Mouse (Mus musculus): ENCODE data around the gene Midn. TPM values are rescaled to one million over a fixed set of nuclear protein-coding genes. Genes with fewer than 3 reads are reported as not detected.
A peak's percentile ranks its signal among the peaks of the same experiment; 100 is the strongest.

Midn gene
- polyA plus RNA-seq, 1 experiment from 2014 or later: 8.8 TPM

DNA sequence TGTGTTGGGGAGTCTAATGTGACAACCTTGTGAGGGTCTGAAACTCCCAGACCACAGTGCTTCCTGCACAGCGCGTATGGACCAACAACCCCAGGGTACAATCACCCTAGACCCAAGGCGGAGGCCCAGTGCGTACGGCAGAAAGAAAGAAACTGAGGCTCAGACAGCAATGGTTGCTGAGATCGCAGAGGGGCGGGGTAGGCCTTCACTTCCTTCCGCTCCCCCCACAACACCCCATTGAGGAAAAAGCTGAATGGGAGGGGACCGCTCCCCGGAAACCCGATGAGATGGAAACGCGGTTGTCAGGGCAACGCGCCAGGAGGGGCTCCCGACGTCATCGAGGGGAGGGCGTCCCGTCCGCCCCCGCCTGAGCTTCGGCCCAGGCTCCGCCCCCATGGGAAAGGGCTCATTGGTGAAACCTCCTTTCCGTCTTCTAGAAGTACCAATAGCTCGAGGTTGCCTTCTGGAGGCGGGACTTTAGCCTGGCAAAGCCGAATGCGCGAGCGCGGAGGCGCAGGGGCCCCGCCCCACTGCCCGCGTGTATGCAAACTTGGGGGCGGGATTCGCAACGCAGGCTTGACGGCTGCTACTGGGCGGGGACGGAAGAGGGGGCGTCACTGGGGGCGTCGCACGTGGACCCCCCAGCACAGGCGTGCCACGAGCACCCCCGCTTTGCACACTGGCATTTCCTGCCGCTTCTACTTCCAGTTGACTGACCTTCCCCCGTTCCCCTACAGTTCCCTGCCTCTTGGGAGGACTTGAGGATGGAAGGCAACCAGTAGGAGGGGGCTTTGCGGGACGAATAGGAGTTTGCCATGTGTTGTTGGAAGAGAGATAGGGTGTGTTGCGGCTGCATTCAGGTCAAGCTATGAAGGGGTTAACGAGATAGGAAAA, 11.7 kb downstream of the Midn start:
- Histone ChIP-seq H3K9ac (ENCODE audit: low read depth, low read length) (peak overlapping the region; percentile 70), H3K4me1 (ENCODE audit: control insufficient read depth, insufficient read depth, low read length) (peaks cover 86% of the 10 kb centered on the region), H3K4me3 (ENCODE audit: low read length) (peak overlapping the region; percentile 50), H3K27ac (ENCODE audit: low read length) (peak overlapping the region; percentile 98), H3K9me3 (ENCODE audit: control insufficient read depth, low read length) (no peaks in the 10 kb centered on the region), H3K27me3 (replicated peaks; ENCODE audit: control insufficient read depth, insufficient read depth, low read length) (no peaks in the 10 kb centered on the region), H3K36me3 (ENCODE audit: control insufficient read depth, insufficient read depth, low read length) (peaks cover 16% of the 10 kb centered on the region), H3K4me2 (ENCODE audit: low read depth, low read length) (peak overlapping the region; percentile 84)
- ATAC-seq: peak; percentile 74
- under 1% methylated on average over 55 of the region's 55 CpGs for WGBS

DNA sequence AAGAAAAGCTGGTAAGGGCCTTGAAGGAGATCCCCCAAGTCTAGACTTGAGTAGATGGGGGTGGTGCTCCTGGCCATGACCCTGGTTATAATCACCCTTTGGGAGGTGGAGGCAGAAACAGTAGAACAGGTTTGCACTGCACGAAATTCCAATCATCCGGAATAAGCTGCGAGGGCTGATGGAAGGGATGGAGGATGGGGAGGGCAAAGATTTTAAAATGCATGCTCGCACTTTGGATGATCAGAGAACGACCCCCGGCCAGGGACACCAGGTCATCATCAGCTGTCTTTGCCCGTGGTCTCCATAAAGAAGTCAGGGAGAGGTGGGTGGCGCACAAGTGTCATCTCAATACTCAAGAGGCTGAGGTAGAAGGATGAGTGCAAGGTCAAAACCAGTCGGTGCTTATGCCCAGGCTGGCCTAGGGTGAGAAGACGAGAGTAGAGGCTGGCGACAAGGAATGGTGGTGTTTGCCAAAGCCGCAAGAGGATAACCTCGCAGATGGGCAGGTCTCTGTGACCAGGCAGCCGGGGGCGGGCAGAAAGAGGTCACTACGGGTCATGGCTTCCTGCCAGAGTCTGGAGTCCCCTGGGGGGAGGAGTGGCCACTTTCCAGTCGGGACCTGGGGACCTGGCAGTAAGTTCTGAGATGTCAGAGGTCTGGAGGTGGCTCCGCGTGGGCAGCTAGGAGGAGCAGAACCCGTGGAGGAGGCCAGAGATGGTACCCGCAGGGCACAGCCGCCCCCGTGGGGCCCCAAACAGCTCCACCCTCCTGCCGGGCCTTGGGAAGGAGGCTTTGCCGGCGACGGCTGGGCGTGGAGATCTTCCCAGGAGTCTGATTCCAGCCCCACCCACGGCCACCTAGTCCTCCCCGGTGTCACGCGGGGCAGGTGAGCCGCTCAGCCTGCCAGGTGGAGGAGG, 12.6 kb downstream of the Midn start:
- H3K36me3 ChIP-seq (ENCODE audit: control insufficient read depth, insufficient read depth, low read length): peaks cover 7% of the 10 kb centered on the region; the same call in 1 of the 2 replicates
- H3K27me3 ChIP-seq (replicated peaks; ENCODE audit: control insufficient read depth, insufficient read depth, low read length): no peaks in the 10 kb centered on the region
- peaks cover 83% of the 10 kb centered on the region for H3K4me1 ChIP-seq (ENCODE audit: control insufficient read depth, insufficient read depth, low read length)
- 2% methylated on average over 33 of the region's 33 CpGs for WGBS
- H3K4me2 ChIP-seq (ENCODE audit: low read depth, low read length): peak overlapping the region; percentile 84
- peak overlapping the region; percentile 70 for H3K9ac ChIP-seq (ENCODE audit: low read depth, low read length)
- H3K4me3 ChIP-seq (ENCODE audit: low read length): peak overlapping the region; percentile 50
- no peaks in the 10 kb centered on the region for H3K9me3 ChIP-seq (ENCODE audit: control insufficient read depth, low read length)
- ATAC-seq: peak; percentile 24
- peak overlapping the region; percentile 98 for H3K27ac ChIP-seq (ENCODE audit: low read length)

DNA sequence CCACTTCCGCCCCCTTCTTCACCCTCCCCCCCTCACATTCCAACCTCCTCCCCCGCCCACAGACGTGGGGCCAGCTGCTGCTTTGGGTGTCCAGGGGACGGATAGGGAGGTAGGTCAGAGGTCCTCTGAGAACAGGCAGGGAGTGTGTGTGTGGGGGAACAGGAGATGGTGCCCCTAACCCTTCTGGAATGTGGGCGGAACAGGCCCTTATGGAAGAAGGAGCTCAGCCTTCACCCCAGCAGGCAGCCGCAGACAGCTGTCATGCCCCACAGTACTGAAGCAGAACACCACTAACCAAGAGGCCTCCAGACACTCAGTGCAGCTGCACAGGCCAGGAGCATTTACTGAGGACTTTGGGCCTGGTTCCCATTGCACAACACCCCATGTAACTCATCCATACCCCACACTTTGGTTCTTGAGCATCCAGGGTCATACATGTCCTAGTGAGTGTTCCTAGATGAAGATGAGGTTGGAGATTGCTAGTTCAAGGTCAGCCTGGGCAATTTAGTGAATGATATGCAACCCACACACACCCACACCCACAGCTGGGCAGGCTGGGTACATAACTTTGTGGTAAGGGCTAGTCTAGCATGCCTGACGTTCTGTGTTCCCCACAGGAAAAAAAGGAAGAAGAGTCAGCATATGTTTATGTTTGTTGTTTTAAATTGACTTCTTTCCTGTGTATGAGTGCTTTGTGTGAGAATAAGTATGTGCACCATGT, 13.6 kb downstream of the Midn start:
- ATAC-seq: peak; percentile 7; the same call in 1 of the 2 replicates
- H3K4me3 ChIP-seq (ENCODE audit: low read length): peak overlapping the region; percentile 50
- H3K4me1 ChIP-seq (ENCODE audit: control insufficient read depth, insufficient read depth, low read length): peaks cover 82% of the 10 kb centered on the region
- H3K4me2 ChIP-seq (ENCODE audit: low read depth, low read length): peak overlapping the region; percentile 84
- H3K9ac ChIP-seq (ENCODE audit: low read depth, low read length): peak overlapping the region; percentile 70
- WGBS: 8% methylated on average over 6 of the region's 7 CpGs
- H3K27ac ChIP-seq (ENCODE audit: low read length): peak overlapping the region; percentile 98
- H3K9me3 ChIP-seq (ENCODE audit: control insufficient read depth, low read length): no peaks in the 10 kb centered on the region
- H3K27me3 ChIP-seq (replicated peaks; ENCODE audit: control insufficient read depth, insufficient read depth, low read length): no peaks in the 10 kb centered on the region
- H3K36me3 ChIP-seq (ENCODE audit: control insufficient read depth, insufficient read depth, low read length): peaks cover 3% of the 10 kb centered on the region; the same call in 1 of the 2 replicates

DNA sequence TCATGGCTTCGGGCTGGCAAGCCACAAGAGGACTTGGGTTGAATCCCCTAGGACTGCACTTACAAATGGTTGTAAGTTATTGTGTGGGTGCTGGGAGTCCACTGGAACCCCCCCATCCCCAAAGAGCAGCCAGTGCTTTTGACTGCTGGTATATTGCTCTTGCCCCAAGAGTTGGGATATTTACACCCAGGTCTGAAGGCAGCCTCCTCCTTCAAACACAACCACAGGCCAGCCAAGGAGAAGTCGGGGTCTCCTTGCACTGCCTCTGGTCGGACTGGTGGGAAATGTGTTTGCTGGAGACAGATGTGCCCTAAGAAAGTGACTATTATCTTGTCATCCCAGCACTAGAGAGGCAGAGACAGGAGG, 14.2 kb downstream of the Midn start:
- peaks cover 80% of the 10 kb centered on the region for H3K4me1 ChIP-seq (ENCODE audit: control insufficient read depth, insufficient read depth, low read length)
- H3K9ac ChIP-seq (ENCODE audit: low read depth, low read length): no peak overlapping the region; the same call in 1 of the 2 replicates
- no peaks in the 10 kb centered on the region for H3K27me3 ChIP-seq (replicated peaks; ENCODE audit: control insufficient read depth, insufficient read depth, low read length)
- 68% methylated on average over 3 of the region's 3 CpGs for WGBS
- H3K4me2 ChIP-seq (ENCODE audit: low read depth, low read length): peak overlapping the region; percentile 84
- H3K36me3 ChIP-seq (ENCODE audit: control insufficient read depth, insufficient read depth, low read length): 0 out of 2 replicates have a peak, but pooled peaks cover 2% of the 10 kb centered on the region
- H3K4me3 ChIP-seq (ENCODE audit: low read length): no peak overlapping the region
- no peak for ATAC-seq
- H3K9me3 ChIP-seq (ENCODE audit: control insufficient read depth, low read length): no peaks in the 10 kb centered on the region
- peak overlapping the region; percentile 98 for H3K27ac ChIP-seq (ENCODE audit: low read length)

DNA sequence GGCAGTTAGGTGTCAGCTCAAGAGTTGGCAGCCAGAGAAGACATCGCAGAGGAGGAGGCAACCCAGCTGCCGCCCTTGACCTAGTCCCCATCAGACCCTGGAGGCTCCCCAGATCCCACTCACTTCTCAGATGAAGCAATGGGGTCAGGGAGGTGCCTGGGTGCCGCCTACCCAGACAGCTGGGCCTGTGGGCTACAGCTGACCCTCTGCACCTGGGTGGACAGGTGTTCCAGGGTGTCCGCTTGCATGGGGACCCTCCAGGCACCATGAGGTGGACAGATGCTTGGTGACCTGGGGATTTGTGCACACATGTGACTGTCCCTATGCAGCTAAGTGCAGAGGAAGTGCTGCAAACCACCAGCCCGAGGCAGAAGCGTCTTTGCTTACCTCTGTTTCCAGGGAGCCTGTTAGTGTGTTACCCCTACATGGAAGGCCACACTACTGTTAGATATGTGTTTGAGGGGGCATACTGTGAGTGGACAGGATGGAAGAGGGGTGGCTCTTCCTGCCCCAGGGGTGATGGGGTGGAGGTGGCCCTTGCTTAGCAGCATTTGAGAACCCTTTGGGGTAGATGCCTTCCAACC, 14.7 kb downstream of the Midn start:
- ATAC-seq: no peak
- WGBS: 78% methylated on average over 6 of the region's 6 CpGs
- Histone ChIP-seq H3K9ac (ENCODE audit: low read depth, low read length) (peak overlapping the region; percentile 30; the same call in 1 of the 2 replicates), H3K4me1 (ENCODE audit: control insufficient read depth, insufficient read depth, low read length) (peaks cover 75% of the 10 kb centered on the region), H3K27ac (ENCODE audit: low read length) (peak overlapping the region; percentile 98), H3K36me3 (ENCODE audit: control insufficient read depth, insufficient read depth, low read length) (no peaks in the 10 kb centered on the region), H3K4me2 (ENCODE audit: low read depth, low read length) (0 out of 2 replicates have a peak overlapping the region, but pooled peaks have one; percentile 84), H3K9me3 (ENCODE audit: control insufficient read depth, low read length) (no peaks in the 10 kb centered on the region), H3K27me3 (replicated peaks; ENCODE audit: control insufficient read depth, insufficient read depth, low read length) (no peaks in the 10 kb centered on the region), H3K4me3 (ENCODE audit: low read length) (no peak overlapping the region)

DNA sequence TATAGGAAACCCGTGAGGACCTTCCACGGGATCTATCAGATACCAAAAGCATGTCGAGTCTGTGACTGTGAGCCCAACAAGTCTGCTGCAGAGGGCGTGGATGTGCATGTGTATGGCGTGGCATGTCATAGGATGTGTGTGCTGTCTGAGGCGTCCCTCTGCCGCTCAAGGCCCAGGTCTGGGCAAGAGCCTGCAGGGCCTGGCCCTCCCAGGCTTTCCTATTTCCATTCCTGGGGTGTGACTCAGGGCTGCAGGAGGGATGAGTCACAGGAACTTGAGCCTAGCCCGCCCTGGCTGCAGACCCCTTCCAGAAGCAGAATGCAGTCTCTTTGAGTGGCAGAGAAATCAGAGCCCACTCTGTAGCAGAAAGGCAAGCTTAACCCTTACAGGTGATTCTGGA, 15.6 kb downstream of the Midn start:
- Histone ChIP-seq H3K9ac (ENCODE audit: low read depth, low read length) (peak overlapping the region; percentile 27; the same call in 1 of the 2 replicates), H3K27me3 (replicated peaks; ENCODE audit: control insufficient read depth, insufficient read depth, low read length) (no peaks in the 10 kb centered on the region), H3K27ac (ENCODE audit: low read length) (peak overlapping the region; percentile 40; the same call in 1 of the 2 replicates), H3K4me2 (ENCODE audit: low read depth, low read length) (peak overlapping the region; percentile 11; the same call in 1 of the 2 replicates), H3K4me1 (ENCODE audit: control insufficient read depth, insufficient read depth, low read length) (peaks cover 70% of the 10 kb centered on the region), H3K36me3 (ENCODE audit: control insufficient read depth, insufficient read depth, low read length) (no peaks in the 10 kb centered on the region), H3K9me3 (ENCODE audit: control insufficient read depth, low read length) (no peaks in the 10 kb centered on the region), H3K4me3 (ENCODE audit: low read length) (no peak overlapping the region)
- WGBS: 71% methylated on average over 8 of the region's 8 CpGs
- ATAC-seq: no peak

DNA sequence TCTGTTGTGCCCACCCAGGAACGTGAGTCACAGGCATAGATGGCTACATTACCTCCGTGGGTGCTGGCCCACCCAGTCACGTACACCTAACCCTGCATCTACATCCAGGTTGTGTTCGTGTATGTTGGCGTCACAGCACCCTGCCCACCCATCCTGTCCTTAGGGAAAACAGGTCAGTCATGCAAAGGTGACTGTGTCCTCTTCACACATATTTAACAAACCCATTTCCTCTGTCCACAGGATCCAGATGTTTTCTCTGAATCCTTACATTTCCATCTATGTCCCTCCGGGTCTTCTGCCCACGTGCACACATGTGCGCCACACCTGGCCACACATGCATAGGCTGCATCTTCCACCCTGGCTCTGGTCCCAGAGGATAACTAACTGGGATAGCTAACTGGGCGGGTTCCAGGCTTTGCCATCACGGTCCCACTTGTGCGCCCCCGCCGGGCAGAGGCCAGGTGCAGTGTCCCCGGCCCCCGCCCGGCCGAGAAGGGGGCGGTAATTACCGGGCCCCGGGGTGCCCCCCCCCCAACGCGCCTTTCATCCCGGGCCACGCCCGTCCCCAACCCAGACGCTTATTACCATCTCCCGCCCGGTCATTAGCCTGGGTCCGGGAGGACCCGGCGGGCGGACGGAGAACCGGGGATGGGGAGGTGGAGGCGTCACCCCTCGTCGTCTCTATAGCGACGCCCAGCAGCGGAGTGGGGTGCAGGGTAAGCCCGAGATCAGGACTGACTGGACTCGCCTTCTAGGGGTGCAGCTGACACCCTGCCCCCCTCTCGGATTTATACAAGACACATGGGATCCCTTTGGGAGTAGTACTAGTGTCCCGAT, 16.3 kb downstream of the Midn start:
- Histone ChIP-seq H3K27me3 (replicated peaks; ENCODE audit: control insufficient read depth, insufficient read depth, low read length) (no peaks in the 10 kb centered on the region), H3K9me3 (ENCODE audit: control insufficient read depth, low read length) (no peaks in the 10 kb centered on the region), H3K4me1 (ENCODE audit: control insufficient read depth, insufficient read depth, low read length) (peaks cover 67% of the 10 kb centered on the region), H3K4me2 (ENCODE audit: low read depth, low read length) (peak overlapping the region; percentile 97), H3K9ac (ENCODE audit: low read depth, low read length) (peak overlapping the region; percentile 67), H3K4me3 (ENCODE audit: low read length) (peak overlapping the region; percentile 47), H3K36me3 (ENCODE audit: control insufficient read depth, insufficient read depth, low read length) (no peaks in the 10 kb centered on the region), H3K27ac (ENCODE audit: low read length) (peak overlapping the region; percentile 43)
- 9% methylated on average over 42 of the region's 44 CpGs for WGBS
- ATAC-seq: 0 out of 2 replicates have a peak, but pooled peaks have one; percentile 0

DNA sequence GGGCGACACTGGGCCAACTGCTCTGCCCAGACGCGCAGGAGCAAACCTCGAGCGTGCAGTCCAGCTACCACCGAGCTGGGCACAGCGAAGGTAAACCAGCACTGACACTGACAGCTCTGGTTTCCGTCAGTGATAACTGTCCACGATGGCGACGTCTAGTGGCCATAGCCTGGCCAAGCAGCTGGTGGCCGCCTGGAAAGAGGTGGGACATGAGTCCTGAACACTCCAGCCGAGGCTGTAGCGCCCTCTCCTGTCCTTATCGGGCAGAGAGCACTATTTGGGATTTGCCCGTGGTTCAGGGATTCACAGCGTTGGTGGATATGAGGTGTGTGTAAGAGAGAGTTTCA, 16.9 kb downstream of the Midn start:
- WGBS: under 1% methylated on average over 17 of the region's 17 CpGs
- H3K9ac ChIP-seq (ENCODE audit: low read depth, low read length): peak overlapping the region; percentile 67
- no peaks in the 10 kb centered on the region for H3K27me3 ChIP-seq (replicated peaks; ENCODE audit: control insufficient read depth, insufficient read depth, low read length)
- H3K4me1 ChIP-seq (ENCODE audit: control insufficient read depth, insufficient read depth, low read length): peaks cover 68% of the 10 kb centered on the region
- peak overlapping the region; percentile 78 for H3K27ac ChIP-seq (ENCODE audit: low read length)
- H3K9me3 ChIP-seq (ENCODE audit: control insufficient read depth, low read length): no peaks in the 10 kb centered on the region
- peaks cover 4% of the 10 kb centered on the region; the same call in 1 of the 2 replicates for H3K36me3 ChIP-seq (ENCODE audit: control insufficient read depth, insufficient read depth, low read length)
- peak overlapping the region; percentile 97 for H3K4me2 ChIP-seq (ENCODE audit: low read depth, low read length)
- peak; percentile 43 for ATAC-seq
- peak overlapping the region; percentile 47 for H3K4me3 ChIP-seq (ENCODE audit: low read length)

Measured in intestine, embryonic 16.5 days (tissue).